Mouse (Mus musculus) neural tube, embryonic 12.5 days (tissue): ENCODE measurements around the gene Fgfr2. TPM values are rescaled to one million over a fixed set of nuclear protein-coding genes. Genes with fewer than 3 reads are reported as not detected.

Experiments
- ATAC-seq: fragments of 200-750 bp; cut with Nextera tagmentation; 2 replicates; pipeline ENCODE4 v1.8.0; 2017; ENCODE audit warnings: low read depth, mild to moderate bottlenecking, moderate TSS enrichment, moderate library complexity; ENCODE audit not compliant: low FRiP score
- H3K27ac ChIP-seq: fragments of 300-500 bp; sonication (generic); 2 replicates; pipeline ENCODE4 v1.5.1; 2016
- H3K27me3 ChIP-seq: fragments of 300-500 bp; sonication (generic); replicated peaks from 2 replicates; pipeline ENCODE4 v1.6.1; 2016; ENCODE audit warnings: mild to moderate bottlenecking
- H3K36me3 ChIP-seq: fragments of 300-500 bp; sonication (generic); 2 replicates; pipeline ENCODE4 v1.6.1; 2016; ENCODE audit warnings: mild to moderate bottlenecking
- H3K4me1 ChIP-seq: fragments of 300-500 bp; sonication (generic); 2 replicates; pipeline ENCODE4 v1.6.1; 2016
- H3K4me2 ChIP-seq: fragments of 300-500 bp; sonication (generic); replicated peaks from 2 replicates; pipeline ENCODE4 v1.6.1; 2016; ENCODE audit warnings: mild to moderate bottlenecking
- H3K4me3 ChIP-seq: fragments of 300-500 bp; sonication (generic); 2 replicates; pipeline ENCODE4 v1.5.1; 2016
- H3K9ac ChIP-seq: fragments of 300-500 bp; sonication (generic); 2 replicates; pipeline ENCODE4 v1.6.1; 2016; ENCODE audit warnings: mild to moderate bottlenecking
- H3K9me3 ChIP-seq: fragments of 300-500 bp; sonication (generic); 2 replicates; pipeline ENCODE4 v1.6.1; 2016; ENCODE audit warnings: mild to moderate bottlenecking
- WGBS: fragments of 180-500 bp; shearing (Covaris S2); methylation state at CpG from one replicate; pipeline ENCODE4 v1.1.7; 2016; 5-methylcytosine and 5-hydroxymethylcytosine counted together
- polyA plus RNA-seq: library from polyadenylated mRNA; unstranded; fragments of >200 nt; fragmentation: Nextera tagmentation; extraction: Ambion mirVana; gene quantifications from 2 replicates; pipeline ENCODE4 v1.2.1, GENCODE M21; 2016

Gene Fgfr2
- polyA plus RNA-seq, 1 experiment from 2014 or later, result 65.0 TPM

DNA sequence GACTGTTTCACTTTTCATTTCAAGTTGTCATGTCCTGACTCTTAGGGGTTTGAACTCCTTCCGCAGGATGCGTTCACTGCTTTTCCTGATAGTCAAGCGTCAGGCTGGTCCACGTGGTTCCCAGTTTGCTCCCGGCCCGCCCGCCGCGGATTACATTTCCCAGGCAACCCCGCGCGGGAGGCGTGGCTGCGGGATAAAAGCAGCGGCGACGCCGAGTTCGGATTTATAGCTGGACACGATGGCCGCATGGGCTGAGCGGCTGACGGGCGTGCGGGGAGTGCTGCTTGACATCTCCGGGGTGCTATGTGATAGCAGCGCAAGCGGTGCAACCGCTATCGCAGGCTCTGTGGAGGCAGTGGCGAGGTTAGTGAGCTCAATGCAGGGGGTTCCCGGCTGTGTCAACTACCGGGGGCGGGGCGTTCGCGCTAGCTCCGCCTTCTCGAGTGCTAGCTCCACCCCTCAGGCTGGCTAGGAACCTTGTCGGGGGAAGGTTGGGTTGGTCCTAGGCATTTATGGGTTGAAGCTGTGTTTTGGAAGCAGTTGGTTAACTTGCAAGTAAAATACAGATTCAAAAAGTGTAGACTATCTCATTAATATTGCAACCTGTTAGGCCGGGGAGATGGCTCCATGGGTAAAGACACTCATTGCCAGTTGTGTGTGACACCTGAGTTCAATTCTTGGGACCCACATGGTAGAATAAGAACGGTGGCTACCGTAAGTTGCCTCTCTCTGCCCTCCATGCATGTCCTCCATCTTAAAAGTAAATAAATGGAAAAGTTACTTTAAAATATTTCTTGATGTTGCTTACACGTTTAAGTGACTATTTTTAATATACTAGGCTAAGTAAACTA, 512.5 kb downstream of the Fgfr2 start, which contains the start of gene Lhpp:
TSS of gene Lhpp (plus strand) at position 171 of the 851 bp plus-strand sequence.
- Histone ChIP-seq H3K27me3 (no peaks in the 10 kb centered on the region), H3K27ac (no peak within 1 kb of the TSS), H3K9me3 (no peaks in the 10 kb centered on the region), H3K36me3 (no peaks in the 10 kb centered on the region), H3K4me1 (peaks cover 8% of the 10 kb centered on the region; the same call in 1 of the 2 replicates), H3K9ac (peak within 1 kb of the TSS; percentile 53), H3K4me2 (peak within 1 kb of the TSS; percentile 66), H3K4me3 (peak within 1 kb of the TSS; percentile 55)
- WGBS, result 8% methylated on average over 44 of the region's 44 CpGs
- ATAC-seq, result peak; percentile 87

- Histone ChIP-seq H3K4me1 (0 out of 2 replicates have a peak, but pooled peaks cover 4% of the 10 kb centered on the region), H3K9me3 (no peaks in the 10 kb centered on the region), H3K4me2 (no peak overlapping the region), H3K36me3 (no peaks in the 10 kb centered on the region), H3K9ac (no peak overlapping the region), H3K27ac (no peak overlapping the region), H3K27me3 (no peaks in the 10 kb centered on the region), H3K4me3 (no peak overlapping the region)
- ATAC-seq, result no peak
- WGBS, result 94% methylated on average over 4 of the region's 4 CpGs
Observed at GRCm38 (mm10) chr7:132608316-132609020, 514.7 kb downstream of the Fgfr2 start.

DNA sequence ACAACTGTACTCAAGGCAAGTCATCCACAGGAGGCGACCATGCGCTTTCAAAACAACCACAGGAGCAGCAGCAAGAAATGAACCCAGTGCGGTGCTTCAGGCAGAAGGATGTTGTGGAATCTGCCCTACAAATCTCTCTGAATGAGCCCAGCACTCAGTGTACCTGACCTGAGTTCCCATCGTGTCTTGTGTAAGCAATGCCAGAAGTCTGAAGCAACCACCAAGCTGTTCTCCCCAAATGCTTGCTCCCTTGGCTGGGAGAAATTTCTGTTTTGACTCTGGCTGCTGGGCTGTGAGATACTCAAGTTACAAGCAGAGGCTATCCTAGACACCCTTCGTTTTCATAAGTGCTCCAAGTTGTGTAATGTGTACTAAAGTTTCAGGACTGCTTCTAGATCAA, 517.5 kb downstream of the Fgfr2 start:
- no peak for ATAC-seq
- WGBS, result 64% methylated on average over 5 of the region's 5 CpGs
- H3K4me3 ChIP-seq, result no peak overlapping the region
- H3K4me1 ChIP-seq, result 0 out of 2 replicates have a peak, but pooled peaks cover 1% of the 10 kb centered on the region
- no peaks in the 10 kb centered on the region for H3K36me3 ChIP-seq
- H3K9me3 ChIP-seq, result no peaks in the 10 kb centered on the region
- H3K4me2 ChIP-seq, result no peak overlapping the region
- H3K27ac ChIP-seq, result no peak overlapping the region
- peaks cover 21% of the 10 kb centered on the region for H3K27me3 ChIP-seq
- no peak overlapping the region for H3K9ac ChIP-seq

- Histone ChIP-seq H3K9me3 (no peaks in the 10 kb centered on the region), H3K4me2 (no peak overlapping the region), H3K9ac (no peak overlapping the region), H3K27me3 (peaks cover 31% of the 10 kb centered on the region), H3K4me3 (no peak overlapping the region), H3K27ac (no peak overlapping the region), H3K36me3 (no peaks in the 10 kb centered on the region), H3K4me1 (peaks cover 9% of the 10 kb centered on the region)
- ATAC-seq, result no peak
- WGBS, result 86% methylated on average over 4 of the region's 4 CpGs
Observed at GRCm38 (mm10) chr7:132604720-132605119, 518.4 kb downstream of the Fgfr2 start.

DNA sequence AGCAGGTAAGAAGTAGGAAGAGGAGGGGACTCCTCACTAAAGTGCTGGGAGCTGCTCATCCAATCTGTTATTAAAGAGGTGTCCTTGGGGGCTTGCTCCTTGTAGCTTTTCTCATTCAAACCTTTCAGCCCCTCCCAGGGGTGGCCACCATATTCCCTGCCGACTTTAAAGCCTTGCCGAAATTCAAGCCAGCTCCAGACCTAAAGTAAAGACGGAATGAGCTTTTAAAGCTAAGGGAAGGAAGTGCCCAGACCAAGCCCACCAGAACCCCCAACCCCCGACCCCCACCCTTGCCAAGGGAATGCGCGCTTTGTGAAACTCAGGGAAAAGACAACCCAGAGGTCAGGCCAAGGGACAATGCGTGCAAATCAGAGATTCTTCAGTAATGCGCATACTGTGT, 522.2 kb downstream of the Fgfr2 start:
- no peak overlapping the region for H3K4me3 ChIP-seq

DNA sequence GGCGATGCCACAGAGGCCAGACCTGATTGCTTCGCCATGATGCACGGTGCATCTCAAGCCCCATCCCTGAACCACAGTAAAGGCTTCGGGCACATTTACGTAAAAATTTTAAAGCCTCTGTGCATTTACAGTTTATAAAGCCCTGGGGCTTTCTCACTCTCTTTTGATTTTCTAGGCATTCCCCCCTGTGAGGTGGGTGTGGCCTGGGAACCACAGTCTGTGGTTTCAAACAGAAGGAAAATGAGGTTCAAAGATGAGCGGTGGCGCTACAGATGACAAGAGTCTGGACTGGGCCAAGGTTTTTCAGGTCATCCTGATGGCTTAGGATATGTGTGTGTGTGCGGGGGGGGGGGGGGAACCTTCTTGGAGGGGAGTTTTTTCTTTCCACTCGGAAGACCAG, 523.1 kb downstream of the Fgfr2 start:
- H3K9ac ChIP-seq, result no peak overlapping the region
- H3K4me2 ChIP-seq, result peak overlapping the region; percentile 78
- H3K4me1 ChIP-seq, result peaks cover 33% of the 10 kb centered on the region
- H3K4me3 ChIP-seq, result peak overlapping the region; percentile 32
- H3K36me3 ChIP-seq, result no peaks in the 10 kb centered on the region
- H3K9me3 ChIP-seq, result no peaks in the 10 kb centered on the region
- peaks cover 75% of the 10 kb centered on the region for H3K27me3 ChIP-seq
- ATAC-seq, result no peak
- no peak overlapping the region for H3K27ac ChIP-seq
- WGBS, result 3% methylated on average over 9 of the region's 9 CpGs

More for the DNA sequence above, 522.2 kb downstream of the Fgfr2 start:
- Histone ChIP-seq H3K4me2 (no peak overlapping the region), H3K9me3 (no peaks in the 10 kb centered on the region), H3K4me1 (peaks cover 33% of the 10 kb centered on the region), H3K27ac (no peak overlapping the region), H3K27me3 (peaks cover 68% of the 10 kb centered on the region), H3K9ac (no peak overlapping the region), H3K36me3 (no peaks in the 10 kb centered on the region)
- ATAC-seq, result no peak
- WGBS, result 9% methylated on average over 8 of the region's 8 CpGs

GRCm38 (mm10) chr7:132599071-132599975, 523.8 kb downstream of the Fgfr2 start, which contains the start of gene Nkx1-2:
Gene Nkx1-2, minus strand, starts transcription at chr7:132599637.
- H3K9ac ChIP-seq, result 0 out of 2 replicates have a peak within 1 kb of the TSS, but pooled peaks have one; percentile 23
- H3K27ac ChIP-seq, result no peak within 1 kb of the TSS
- ATAC-seq, result 0 out of 2 replicates have a peak, but pooled peaks have one; percentile 21

DNA sequence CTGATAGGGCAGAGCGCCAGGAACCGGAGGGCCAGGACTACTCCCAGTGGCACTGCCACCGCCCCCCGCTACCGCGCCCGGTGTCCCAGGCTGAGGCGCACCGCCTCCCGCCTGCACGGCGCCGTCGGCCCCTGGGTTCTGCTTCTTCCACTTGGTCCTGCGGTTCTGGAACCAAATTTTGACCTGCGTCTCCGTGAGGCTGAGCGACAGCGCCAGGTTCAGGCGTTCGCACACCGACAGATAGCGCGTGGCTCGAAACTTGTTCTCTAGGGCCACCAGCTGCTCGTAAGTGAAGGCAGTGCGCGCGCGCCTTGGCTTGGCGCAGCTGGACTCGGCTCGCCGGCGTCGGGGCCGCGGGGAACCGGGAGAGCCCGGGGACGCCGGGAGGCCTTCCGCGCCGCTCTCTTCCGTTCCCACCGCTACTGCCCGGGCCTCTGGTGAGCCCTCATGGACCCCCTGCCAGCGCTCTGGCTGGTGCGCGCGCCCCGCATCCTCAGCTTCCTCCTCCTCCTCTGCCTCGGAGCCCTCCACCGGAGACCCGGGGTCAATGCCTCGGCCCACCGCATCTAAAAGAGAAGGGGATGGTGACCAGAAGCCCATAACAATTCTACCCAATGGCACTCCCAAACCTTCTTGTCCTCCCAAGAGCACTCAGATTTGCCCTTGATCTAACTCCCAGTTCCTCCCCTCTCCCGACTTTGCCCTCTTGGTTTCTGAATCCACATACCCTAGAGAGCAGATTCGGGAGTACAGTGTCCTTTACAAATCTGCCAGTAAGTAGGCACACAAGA, 525.7 kb downstream of the Fgfr2 start:
- H3K4me1 ChIP-seq, result peaks cover 33% of the 10 kb centered on the region
- H3K4me3 ChIP-seq, result peak overlapping the region; percentile 41
- peak overlapping the region; percentile 26; the same call in 1 of the 2 replicates for H3K9ac ChIP-seq
- no peaks in the 10 kb centered on the region for H3K9me3 ChIP-seq
- H3K4me2 ChIP-seq, result peak overlapping the region; percentile 85
- H3K27me3 ChIP-seq, result peaks cover 72% of the 10 kb centered on the region
- no peak for ATAC-seq
- WGBS, result under 1% methylated on average over 60 of the region's 60 CpGs
- no peaks in the 10 kb centered on the region for H3K36me3 ChIP-seq
- no peak overlapping the region for H3K27ac ChIP-seq

More at GRCm38 (mm10) chr7:132599071-132599975, 523.8 kb downstream of the Fgfr2 start, which contains the start of gene Nkx1-2:
- under 1% methylated on average over 47 of the region's 52 CpGs for WGBS
- no peaks in the 10 kb centered on the region for H3K9me3 ChIP-seq
- H3K4me3 ChIP-seq, result peak within 1 kb of the TSS; percentile 32
- H3K36me3 ChIP-seq, result no peaks in the 10 kb centered on the region
- peaks cover 77% of the 10 kb centered on the region for H3K27me3 ChIP-seq
- peaks cover 33% of the 10 kb centered on the region for H3K4me1 ChIP-seq
- H3K4me2 ChIP-seq, result peak within 1 kb of the TSS; percentile 78

- no peaks in the 10 kb centered on the region for H3K9me3 ChIP-seq
- no peak for ATAC-seq
- H3K4me2 ChIP-seq, result peak overlapping the region; percentile 85
- peaks cover 33% of the 10 kb centered on the region for H3K4me1 ChIP-seq
- peak overlapping the region; percentile 41 for H3K4me3 ChIP-seq
- no peaks in the 10 kb centered on the region for H3K36me3 ChIP-seq
- H3K9ac ChIP-seq, result peak overlapping the region; percentile 26; the same call in 1 of the 2 replicates
- H3K27ac ChIP-seq, result no peak overlapping the region
- 5% methylated on average over 26 of the region's 26 CpGs for WGBS
- H3K27me3 ChIP-seq, result peaks cover 66% of the 10 kb centered on the region
Observed at GRCm38 (mm10) chr7:132596557-132597250, 526.4 kb downstream of the Fgfr2 start.

GRCm38 (mm10) chr7:132595787-132596186, 527.4 kb downstream of the Fgfr2 start:
- Histone ChIP-seq H3K27me3 (peaks cover 57% of the 10 kb centered on the region), H3K4me2 (no peak overlapping the region), H3K4me1 (peaks cover 33% of the 10 kb centered on the region), H3K4me3 (no peak overlapping the region), H3K36me3 (no peaks in the 10 kb centered on the region), H3K27ac (no peak overlapping the region), H3K9me3 (no peaks in the 10 kb centered on the region), H3K9ac (no peak overlapping the region)
- ATAC-seq, result no peak
- WGBS, result 80% methylated on average over 3 of the region's 3 CpGs
